In genomic region chr13:59856286-59857070, GRCm38 (mm10) we compare ENCODE assay signal across 8 mouse cellular contexts. TPM values are rescaled to one million over a fixed set of nuclear protein-coding genes. Genes with fewer than 3 reads are reported as not detected.
DNase-seq lines count a peak whose midpoint lies in the region; ATAC-seq lines count a peak whose summit lies in the region.

No protein-coding gene starts in this region.

- H3K4me3 ChIP-seq in limb, embryonic 13.5 days = no peak overlapping the region

- no peak overlapping the region for H3K4me2 ChIP-seq in limb, embryonic 13.5 days (replicated peaks)

- DNase-seq in cerebellum, adult 8-10 months = peak; percentile 21
- no peak for DNase-seq in cerebellum, adult 9-10 months
- DNase-seq in 3134 (ENCODE audit: extremely low read depth, insufficient read length, low spot score) = peak; percentile 65
- peak; percentile 72 for DNase-seq in adrenal gland, adult 8-10 months
- DNase-seq in fibroblast of lung, adult 2 months (ENCODE audit: low read depth) = peak; percentile 64
- peak; percentile 80 for DNase-seq in retina, embryonic 14.5 days (ENCODE audit: low spot score)

- H3K4me1 ChIP-seq in limb, embryonic 13.5 days = 0 out of 2 replicates have a peak, but pooled peaks cover 8% of the 10 kb centered on the region

- no peaks in the 10 kb centered on the region for H3K36me3 ChIP-seq in limb, embryonic 13.5 days

- WGBS in limb, embryonic 13.5 days = 55% methylated on average over 20 of the region's 20 CpGs

- ATAC-seq in inflammation-experienced regulatory T-cells, adult 6 months = peak; percentile 56
- ATAC-seq in limb, embryonic 13.5 days (ENCODE audit: low FRiP score, low read depth) = no peak

- H3K27ac ChIP-seq in limb, embryonic 13.5 days = peak overlapping the region; percentile 22; the same call in 1 of the 2 replicates

- H3K9ac ChIP-seq in limb, embryonic 13.5 days = no peak overlapping the region

- peaks cover 9% of the 10 kb centered on the region; the same call in 1 of the 2 replicates for H3K9me3 ChIP-seq in limb, embryonic 13.5 days

- 0 out of 2 replicates have a peak, but pooled peaks cover 5% of the 10 kb centered on the region for H3K27me3 ChIP-seq in limb, embryonic 13.5 days

RNA-seq across cellular contexts. Expression of gene Tut7, which starts 33.5 kb away (rescaled TPM):
- total RNA-seq in adrenal gland, adult 8-10 months (2022) = 10 to 100 TPM; 68.7 to 86.7 (median 74.9) TPM
- polyA plus RNA-seq in inflammation-experienced regulatory T-cells, adult 6 months (2017; shearing (Covaris generic)) = 10 to 100 TPM; 67.6 to 73.9 (median 72.7) TPM
- polyA plus RNA-seq in limb, embryonic 13.5 days (2015; fragmentation: Nextera tagmentation; extraction: Ambion mirVana) = 56.4 and 57.4 TPM in 2 replicates
